Mouse (Mus musculus) layer of hippocampus, adult 2 months (tissue): ENCODE data around the gene Fjx1. TPM values are rescaled to one million over a fixed set of nuclear protein-coding genes. Genes with fewer than 3 reads are reported as not detected.

ENCODE experiments used
- DNase-seq, 2 experiments: peaks; one replicate each; pipeline ENCODE4 v3.0.0; 2022; ENCODE audit warnings: low spot score in 2 of 2
- H3K27ac ChIP-seq: fragments of 200-600 bp; 2 replicates; pipeline ENCODE4 v1.8.1; 2022
- H3K4me3 ChIP-seq: fragments of 200-600 bp; 2 replicates; pipeline ENCODE4 v1.8.1; 2022; ENCODE audit warnings: mild to moderate bottlenecking
- CTCF ChIP-seq: fragments of 200-600 bp; conservative IDR thresholded peaks from 2 replicates; pipeline ENCODE4 v1.8.1; 2022; ENCODE audit warnings: antibody characterized with exemption, mild to moderate bottlenecking, moderate library complexity
- total RNA-seq, 2 experiments: library from RNA; stranded (reverse); gene quantifications; 2 replicates each; pipeline ENCODE4 v1.2.3; 2021

Gene Fjx1
- total RNA-seq, 2 experiments from 2014 or later, result 52.9 to 53.6 TPM

DNA sequence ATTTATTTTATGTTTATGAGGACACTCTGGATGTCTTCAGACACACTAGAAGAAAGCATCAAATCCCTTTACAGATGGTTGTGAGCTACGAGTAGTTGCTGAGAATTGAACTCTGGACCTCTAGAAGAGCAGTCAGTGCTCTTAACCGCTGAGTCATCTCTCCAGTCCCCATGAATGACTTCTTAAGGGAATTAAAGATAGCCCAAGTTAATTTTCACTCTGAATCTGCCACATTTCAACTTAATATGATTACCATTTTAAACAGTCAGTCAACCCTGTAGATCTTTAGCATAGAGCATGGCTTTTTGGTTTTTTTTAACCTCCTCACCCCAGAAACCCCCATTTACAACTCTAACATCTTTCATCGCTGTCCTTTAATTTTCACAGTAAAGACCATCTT lies 42.6 kb downstream of the Fjx1 start:
- no peak for DNase-seq
- no peak for TF ChIP-seq CTCF
- no peak overlapping the region for H3K27ac ChIP-seq

DNA sequence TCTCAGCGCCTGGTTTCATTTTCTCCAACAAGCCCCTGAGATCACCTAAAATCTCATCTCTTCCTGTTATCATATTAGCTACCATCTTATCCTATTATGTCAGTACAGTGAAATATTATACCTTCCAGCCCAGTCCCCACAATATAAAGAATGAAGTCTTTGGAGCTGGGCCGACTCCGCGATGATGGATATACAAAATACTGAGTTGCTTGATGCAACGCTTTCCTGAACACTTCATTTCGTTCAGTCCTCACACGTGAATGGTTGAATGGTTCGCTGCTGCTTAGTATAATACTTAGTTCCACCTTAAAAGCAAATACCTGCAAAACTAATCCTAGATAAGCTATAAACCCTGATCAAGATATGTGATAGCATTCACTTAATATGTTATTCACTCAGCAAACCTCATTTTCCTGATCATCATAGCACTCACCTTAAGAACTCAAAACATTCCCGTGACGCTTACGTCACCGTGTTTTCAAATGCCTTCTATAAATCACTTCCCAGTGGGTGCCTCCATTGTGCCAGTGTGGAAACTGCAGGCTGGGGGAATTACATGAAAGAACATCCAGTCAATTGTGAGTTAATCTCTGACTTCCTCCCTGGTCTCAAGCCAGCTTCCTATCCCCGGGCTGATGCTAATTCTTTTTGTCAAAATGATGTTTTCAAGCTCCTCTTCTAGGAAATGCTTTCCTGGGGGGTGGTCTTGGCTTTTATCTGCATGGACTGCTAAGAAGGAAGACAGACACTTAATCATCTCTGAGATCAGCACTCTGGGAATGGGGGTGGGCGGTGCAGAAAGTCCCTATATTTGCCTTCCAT lies 44.7 kb downstream of the Fjx1 start, which contains the start of gene Trim44:
Trim44 (minus strand) TSS at position 466 of the 822 bp plus-strand sequence.
- H3K27ac ChIP-seq, result no peak within 1 kb of the TSS
- DNase-seq, result no peak
- TF ChIP-seq CTCF, result no peak
- peak within 1 kb of the TSS; percentile 15; the same call in 1 of the 2 replicates for H3K4me3 ChIP-seq

More for the DNA sequence above, 42.6 kb downstream of the Fjx1 start:
- no peak overlapping the region for H3K4me3 ChIP-seq

DNA sequence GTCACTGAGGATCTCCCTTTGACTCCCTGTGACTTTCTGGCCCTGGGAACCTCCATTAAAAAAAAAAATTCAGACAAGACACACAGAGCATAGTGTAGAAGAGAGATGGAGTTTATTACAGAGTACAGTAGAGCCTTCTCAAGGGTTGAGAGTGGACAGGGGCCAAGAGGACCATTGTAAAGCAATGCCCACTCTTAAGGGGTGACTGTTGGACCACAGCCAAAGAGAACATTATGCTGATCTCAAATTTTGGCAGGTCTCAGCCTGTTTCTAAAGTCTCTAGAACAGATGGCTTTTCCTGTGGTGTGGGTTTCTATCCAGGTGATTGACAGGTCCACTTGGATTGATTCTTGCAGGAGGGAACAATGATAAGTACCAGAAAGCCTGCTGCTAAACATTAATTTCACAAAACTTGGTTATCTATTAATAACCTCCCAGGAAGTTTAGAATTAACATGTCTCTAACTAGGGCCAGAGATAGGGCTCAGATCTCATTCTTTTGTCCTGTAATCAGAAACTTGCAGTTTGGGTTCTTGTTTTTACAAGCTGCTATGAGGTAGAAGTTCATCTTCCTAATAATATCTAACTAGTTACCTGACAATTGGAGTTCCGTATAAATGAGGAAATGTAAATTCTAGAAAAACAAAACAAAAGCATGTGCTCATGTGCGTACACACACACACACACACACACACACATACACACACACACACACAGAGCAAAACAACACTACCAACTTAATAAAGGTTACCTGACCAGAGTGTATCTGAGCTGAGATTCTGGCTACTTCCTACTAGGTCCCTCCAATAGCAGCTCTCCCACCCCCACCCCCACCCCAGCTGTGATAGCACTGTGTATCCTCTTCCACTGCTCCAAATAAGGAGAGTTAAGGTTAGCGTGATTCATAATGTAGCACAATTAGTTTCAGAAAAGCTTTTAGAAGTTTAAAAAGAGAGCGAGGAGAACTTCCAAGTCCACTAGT lies 45.7 kb downstream of the Fjx1 start:
- Histone ChIP-seq H3K27ac (no peak overlapping the region), H3K4me3 (peak overlapping the region; percentile 15; the same call in 1 of the 2 replicates)
- no peak for DNase-seq
- TF ChIP-seq CTCF, result no peak

DNA sequence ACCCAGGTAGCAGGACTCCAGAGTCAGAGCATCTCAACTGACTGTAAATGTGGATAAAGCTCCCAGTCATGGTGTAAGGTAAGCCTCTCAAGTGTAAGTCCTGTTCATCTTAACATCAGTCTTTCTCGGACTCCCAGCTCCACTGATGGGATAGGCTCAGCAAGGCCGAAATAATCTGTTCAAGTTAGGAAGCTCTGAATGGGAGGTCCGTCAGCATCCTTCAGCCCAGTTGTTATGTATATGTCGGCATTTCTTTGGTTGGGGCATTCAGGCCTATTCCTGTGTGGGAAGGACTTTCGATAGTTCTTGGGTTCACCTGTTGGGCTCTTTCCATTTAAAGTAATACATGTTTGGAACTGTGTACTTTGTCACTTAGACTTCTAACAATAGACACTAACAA lies 48.3 kb downstream of the Fjx1 start:
- Histone ChIP-seq H3K4me3 (no peak overlapping the region), H3K27ac (no peak overlapping the region)
- no peak for DNase-seq
- TF ChIP-seq CTCF, result no peak

DNA sequence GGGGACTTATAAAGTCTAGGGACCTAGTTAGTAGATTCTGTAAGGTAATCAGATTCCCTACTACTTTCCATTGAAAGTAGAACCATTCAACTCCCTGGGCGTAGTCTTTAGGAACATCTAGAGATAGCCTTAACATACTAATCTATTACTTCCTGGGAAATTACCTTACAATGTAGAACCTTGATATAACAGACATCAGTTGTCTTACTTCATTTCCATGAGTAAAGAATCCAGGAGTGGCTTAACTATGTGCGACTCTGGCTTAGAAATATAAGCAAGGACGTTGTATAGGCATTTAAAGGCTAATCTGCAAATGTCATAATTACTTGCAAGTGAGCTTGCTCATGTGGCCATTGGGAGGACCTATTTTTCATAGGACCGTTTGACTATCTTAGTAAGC lies 49.0 kb downstream of the Fjx1 start:
- Histone ChIP-seq H3K4me3 (no peak overlapping the region), H3K27ac (no peak overlapping the region)
- DNase-seq, result no peak
- no peak for TF ChIP-seq CTCF

DNA sequence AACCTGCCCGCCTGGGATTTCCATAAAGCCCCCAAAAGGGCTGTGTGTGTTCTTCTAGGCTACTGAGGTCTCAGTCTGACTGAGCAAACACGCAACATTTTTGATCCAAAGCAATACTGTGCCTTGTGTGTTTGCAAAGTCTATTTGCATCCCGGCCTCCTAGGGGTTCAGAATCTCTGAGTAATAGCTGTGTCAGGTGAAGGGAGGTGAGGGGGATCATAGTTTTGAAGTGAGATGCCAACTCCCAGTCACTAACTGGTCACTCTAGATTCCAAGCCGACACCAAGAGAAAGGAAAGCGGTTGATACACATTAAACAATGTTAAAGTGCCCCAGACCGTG lies 51.0 kb downstream of the Fjx1 start:
- 0 out of 2 replicates have a peak, but pooled peaks have one; percentile 5 for TF ChIP-seq CTCF
- DNase-seq, result no peak
- Histone ChIP-seq H3K27ac (peak overlapping the region; percentile 98), H3K4me3 (peak overlapping the region; percentile 79)

DNA sequence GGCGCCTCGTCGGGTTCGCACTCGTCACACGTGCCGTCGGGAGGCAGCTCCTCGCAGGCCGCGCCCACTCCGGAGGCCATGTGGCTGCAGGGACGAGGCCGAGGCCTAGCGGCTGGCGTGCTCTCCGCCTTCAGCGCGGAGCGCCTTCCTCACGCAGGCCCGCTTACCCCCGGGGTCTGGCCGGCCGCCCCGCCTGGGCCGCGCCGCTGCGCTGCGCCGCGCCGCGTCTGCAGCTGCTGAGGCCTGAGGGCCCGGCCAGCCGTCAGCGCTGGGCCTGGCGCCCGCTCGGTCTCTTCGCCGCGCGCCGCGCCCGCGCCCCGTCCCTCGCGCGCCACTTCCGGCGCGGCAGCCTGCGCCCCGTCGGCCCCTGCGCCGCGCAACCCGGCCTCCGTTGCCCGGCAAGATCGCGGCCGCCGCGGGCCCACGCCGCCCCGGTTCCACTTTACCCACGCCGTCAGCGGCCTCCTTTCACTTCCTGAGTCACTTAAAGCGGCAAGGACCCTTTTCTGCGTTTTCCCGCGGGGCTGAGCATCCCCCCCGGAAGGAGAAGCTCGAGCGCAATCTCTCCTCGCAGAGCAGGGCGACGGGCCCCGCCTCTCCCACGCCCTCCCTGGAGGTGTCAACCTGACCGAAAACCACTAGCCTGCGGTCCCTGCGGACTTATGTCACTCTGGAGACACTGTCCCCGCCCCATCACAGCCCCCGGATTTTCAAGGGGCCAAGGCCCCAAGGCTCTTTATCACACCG lies 51.5 kb downstream of the Fjx1 start:
- no peak for TF ChIP-seq CTCF
- Histone ChIP-seq H3K4me3 (peak overlapping the region; percentile 79), H3K27ac (peak overlapping the region; percentile 98)
- peak; percentile 87 to 91 for DNase-seq

DNA sequence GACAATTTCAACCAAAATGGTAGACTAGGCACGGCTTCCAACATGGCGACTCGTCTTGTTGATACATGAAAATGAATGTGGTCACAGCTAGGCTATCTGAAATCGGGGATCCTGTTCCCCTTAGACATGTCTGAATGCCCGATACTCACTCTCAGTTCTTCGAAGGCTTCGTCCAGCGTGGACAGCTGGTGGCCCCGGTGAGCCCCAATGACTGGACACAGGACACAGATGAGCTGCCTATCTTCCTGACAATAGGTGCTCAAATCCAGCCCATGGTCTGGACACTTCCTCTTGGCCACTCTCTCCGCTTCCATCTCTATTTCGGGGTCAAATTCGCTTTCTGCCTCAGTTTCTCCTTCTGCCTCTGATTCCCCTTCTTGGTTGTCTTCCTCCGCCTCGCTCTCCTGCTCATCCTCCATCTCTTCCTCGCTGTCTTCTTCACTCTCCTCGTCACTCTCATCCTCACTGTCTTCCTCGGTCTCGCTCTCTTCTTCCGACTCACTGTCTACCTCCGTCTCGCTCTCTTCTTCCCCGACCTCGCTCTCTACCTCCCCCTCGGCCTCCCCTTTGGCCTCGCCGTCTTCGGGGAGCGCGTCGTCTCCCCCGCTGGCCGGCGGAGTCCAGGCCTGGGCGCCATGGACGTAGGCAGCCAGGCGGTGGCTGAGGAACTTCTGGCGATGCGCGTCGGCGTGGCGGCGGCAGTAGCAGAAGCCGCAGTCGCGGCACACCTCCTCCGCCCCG lies 52.3 kb downstream of the Fjx1 start:
- no peak for DNase-seq
- TF ChIP-seq CTCF, result no peak
- Histone ChIP-seq H3K4me3 (peak overlapping the region; percentile 79), H3K27ac (peak overlapping the region; percentile 98)

Other genes starting within 250 kb of the Fjx1 start
- 100 to 1,000 TPM; 169 to 171 TPM for gene Trim44, start 44.7 kb downstream of the Fjx1 start, total RNA-seq
- gene Pamr1, start 97.5 kb upstream of the Fjx1 start, total RNA-seq, result 1 to 10 TPM; 8.0 to 8.3 TPM
- gene Slc1a2, start 206.2 kb upstream of the Fjx1 start, total RNA-seq, result 1,000 to 10,000 TPM; 1,761 to 1,800 TPM